Mouse (Mus musculus): ENCODE data around the gene Ntm.

DNA sequence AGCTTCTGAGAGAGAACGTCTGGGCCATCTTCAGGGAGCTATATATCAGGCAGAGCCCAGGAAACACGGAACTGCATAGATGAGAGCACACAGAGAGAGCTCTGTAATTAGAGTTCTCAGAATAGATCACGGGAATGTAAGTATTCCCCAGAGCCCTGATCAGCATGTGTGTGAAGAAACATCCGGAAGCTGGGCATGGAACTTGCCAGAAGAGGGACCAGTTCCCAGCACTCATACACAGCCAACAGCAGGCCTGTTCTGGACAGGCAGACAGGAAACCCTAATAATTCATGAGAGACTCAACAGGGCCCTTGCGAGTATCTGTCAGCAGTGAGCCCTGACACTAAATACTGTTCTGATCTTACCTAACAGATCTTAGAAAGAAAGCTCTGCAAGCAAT lies 345.8 kb downstream of the Ntm start:
- TF ChIP-seq CTCF (IDR thresholded peaks at IDR 0.05) (no peak), POLR2A (IDR thresholded peaks at IDR 0.05; ENCODE audit: insufficient read depth, low read depth, low read length) (no peak)

Data from heart, adult 2 months (tissue).